Mouse (Mus musculus) B cell, adult 67 days (primary cell): ENCODE measurements around the gene Slc39a2. TPM values are rescaled to one million over a fixed set of nuclear protein-coding genes. Genes with fewer than 3 reads are reported as not detected.

ENCODE experiments used
- total RNA-seq, 2 experiments: library from RNA; stranded (reverse); gene quantifications; 4 replicates each; pipeline ENCODE4 v1.2.4; 2023

Slc39a2 gene
- 1 to 10 TPM in 1 of 2 experiments, under 1 TPM in 1; 0.92 to 1.5 TPM for total RNA-seq

GRCm38 (mm10) chr14:51892191-51892939 lies at the start of gene Slc39a2:
Gene Slc39a2 (plus strand): TSS chr14:51892889.

GRCm38 (mm10) chr14:51853399-51853798 lies 39.3 kb upstream of the Slc39a2 start, which contains the start of gene Ear6:
Gene Ear6 (plus strand): TSS chr14:51853699.

GRCm38 (mm10) chr14:51884598-51885331 lies 7.9 kb upstream of the Slc39a2 start, which contains the start of gene Mettl17:
Gene Mettl17 (plus strand): TSS chr14:51884842.

GRCm38 (mm10) chr14:51913960-51914762 lies 21.5 kb downstream of the Slc39a2 start, which contains the start of gene Ndrg2:
Gene Ndrg2 (minus strand): TSS chr14:51914158.

GRCm38 (mm10) chr14:51918125-51918524 lies 25.4 kb downstream of the Slc39a2 start, which contains the start of gene Tppp2:
Gene Tppp2 (plus strand): TSS chr14:51918425.

GRCm38 (mm10) chr14:51922571-51922865 lies 29.8 kb downstream of the Slc39a2 start, which contains the start of gene Rnase13:
Gene Rnase13 (minus strand): TSS chr14:51922773.

Other genes starting within 250 kb of the Slc39a2 start
- not detected for gene Gm17079, start 197.4 kb upstream of the Slc39a2 start, total RNA-seq
- gene Gm5800, start 175.7 kb upstream of the Slc39a2 start, total RNA-seq: not detected
- not detected for gene Ang4, start 119.3 kb upstream of the Slc39a2 start, total RNA-seq
- not detected for gene AY358078, start 92.8 kb upstream of the Slc39a2 start, total RNA-seq
- gene Ear6, start 39.2 kb upstream of the Slc39a2 start, total RNA-seq: not detected
- 10 to 100 TPM; 54.9 to 75.6 TPM for gene Mettl17, start 8.0 kb upstream of the Slc39a2 start, total RNA-seq
- gene Ndrg2, start 21.3 kb downstream of the Slc39a2 start, total RNA-seq: not detected
- gene Tppp2, start 25.5 kb downstream of the Slc39a2 start, total RNA-seq: not detected
- not detected for gene Rnase13, start 29.9 kb downstream of the Slc39a2 start, total RNA-seq
- under 1 TPM; 0.74 to 0.93 TPM for gene Arhgef40, start 91.8 kb downstream of the Slc39a2 start, total RNA-seq
- gene Tmem253, start 122.8 kb downstream of the Slc39a2 start, total RNA-seq: 1 to 10 TPM in 1 of 2 experiments, not detected in 1; 1.4 TPM
- gene Zfp219, start 127.8 kb downstream of the Slc39a2 start, total RNA-seq: 10 to 100 TPM; 10.5 to 15.3 TPM
- gene Olfr221, start 149.6 kb downstream of the Slc39a2 start, total RNA-seq: not detected
- gene Hnrnpc, start 211.1 kb downstream of the Slc39a2 start, total RNA-seq: 100 to 1,000 TPM; 383 to 402 TPM
- gene Rpgrip1, start 217.8 kb downstream of the Slc39a2 start, total RNA-seq: 10 to 100 TPM; 43.9 to 52.4 TPM